Mouse (Mus musculus) liver, adult (tissue): ENCODE data around the gene 4930451I11Rik.

ENCODE experiments used
- GATA4 ChIP-seq: IDR thresholded peaks from 2 replicates; pipeline ENCODE4 v1.6.1; 2014; ENCODE audit warnings: mild to moderate bottlenecking, low read length; ENCODE audit not compliant: insufficient replicate concordance

The 4930451I11Rik gene

GRCm38 (mm10) chr7:126831539-126831938, at the start of gene 4930451I11Rik:
TSS of gene 4930451I11Rik (minus strand) at chr7:126831639.
- TF ChIP-seq GATA4: no peak

GRCm38 (mm10) chr7:126881040-126881439, 49.6 kb upstream of the 4930451I11Rik start:
- no peak; the same call in 1 of the 2 replicates for TF ChIP-seq GATA4

GRCm38 (mm10) chr7:126877239-126877638, 45.8 kb upstream of the 4930451I11Rik start:
- TF ChIP-seq GATA4: no peak

GRCm38 (mm10) chr7:126870520-126870891, 39.1 kb upstream of the 4930451I11Rik start:
- TF ChIP-seq GATA4: no peak

- TF ChIP-seq GATA4: no peak
These were observed 38.5 kb upstream of the 4930451I11Rik start for GRCm38 (mm10) chr7:126869780-126870519.

GRCm38 (mm10) chr7:126868003-126868402, 36.6 kb upstream of the 4930451I11Rik start:
- no peak for TF ChIP-seq GATA4

GRCm38 (mm10) chr7:126867534-126867933, 36.1 kb upstream of the 4930451I11Rik start:
- TF ChIP-seq GATA4: no peak

- no peak for TF ChIP-seq GATA4
These were observed 32.4 kb upstream of the 4930451I11Rik start for GRCm38 (mm10) chr7:126863791-126864190.

- TF ChIP-seq GATA4: no peak
These were observed 30.8 kb upstream of the 4930451I11Rik start, which contains the start of gene Ino80e for GRCm38 (mm10) chr7:126862147-126862784. TSS of gene Ino80e (minus strand) at chr7:126862377.

- peak; percentile 50; the same call in 1 of the 2 replicates for TF ChIP-seq GATA4
These were observed 30.1 kb upstream of the 4930451I11Rik start, which contains the start of gene Hirip3 for GRCm38 (mm10) chr7:126861429-126862130. TSS of gene Hirip3 (plus strand) at chr7:126861972.

GRCm38 (mm10) chr7:126860987-126861386, 29.5 kb upstream of the 4930451I11Rik start:
- no peak for TF ChIP-seq GATA4

GRCm38 (mm10) chr7:126856741-126857420, 25.4 kb upstream of the 4930451I11Rik start:
- TF ChIP-seq GATA4: no peak

- TF ChIP-seq GATA4: no peak
These were observed 24.2 kb upstream of the 4930451I11Rik start for GRCm38 (mm10) chr7:126855641-126856040.

GRCm38 (mm10) chr7:126853454-126853853, 22.0 kb upstream of the 4930451I11Rik start:
- no peak for TF ChIP-seq GATA4

GRCm38 (mm10) chr7:126851192-126851591, 19.8 kb upstream of the 4930451I11Rik start:
- no peak for TF ChIP-seq GATA4
